Mouse (Mus musculus) kidney, postnatal 0 days (tissue): ENCODE measurements around the gene Por. TPM values are rescaled to one million over a fixed set of nuclear protein-coding genes. Genes with fewer than 3 reads are reported as not detected.

Source experiments
- ATAC-seq: fragments of 200-750 bp; cut with Nextera tagmentation; replicated peaks from 2 replicates; pipeline ENCODE4 v1.8.0; 2017; ENCODE audit warnings: low read depth, moderate number of reproducible peaks, moderate TSS enrichment, moderate library complexity; ENCODE audit not compliant: low FRiP score
- DNase-seq: peaks from one replicate; pipeline ENCODE4 v3.0.0-alpha.2; 2016; ENCODE audit warnings: low spot score
- H3K27ac ChIP-seq: fragments of 300-500 bp; sonication (generic); 2 replicates; pipeline ENCODE4 v1.5.1; 2014; ENCODE audit warnings: mild to moderate bottlenecking
- H3K27me3 ChIP-seq: fragments of 300-500 bp; sonication (generic); 2 replicates; pipeline ENCODE4 v1.6.1; 2014; ENCODE audit warnings: low read length, mixed read lengths; ENCODE audit not compliant: insufficient read depth
- H3K36me3 ChIP-seq: fragments of 300-500 bp; sonication (generic); 2 replicates; pipeline ENCODE4 v1.6.1; 2014; ENCODE audit warnings: low read length, mixed read lengths; ENCODE audit not compliant: insufficient read depth
- H3K4me1 ChIP-seq: fragments of 300-500 bp; sonication (generic); replicated peaks from 2 replicates; pipeline ENCODE4 v1.6.1; 2014; ENCODE audit warnings: antibody characterized with exemption, low read length, mixed read lengths; ENCODE audit not compliant: insufficient read depth
- H3K4me2 ChIP-seq: fragments of 300-500 bp; sonication (generic); 2 replicates; pipeline ENCODE4 v1.6.1; 2014; ENCODE audit warnings: mild to moderate bottlenecking, low read length, moderate library complexity, mixed read lengths
- H3K4me3 ChIP-seq: fragments of 300-500 bp; sonication (generic); replicated peaks from 2 replicates; pipeline ENCODE4 v1.5.1; 2014; ENCODE audit warnings: low read depth, low read length
- H3K9ac ChIP-seq: fragments of 300-500 bp; sonication (generic); 2 replicates; pipeline ENCODE4 v1.6.1; 2014; ENCODE audit warnings: low read depth, low read length
- H3K9me3 ChIP-seq: fragments of 300-500 bp; sonication (generic); replicated peaks from 2 replicates; pipeline ENCODE4 v1.6.1; 2016; ENCODE audit warnings: low read length, inconsistent platforms, mixed read lengths
- CTCF ChIP-seq: IDR thresholded peaks from 2 replicates; pipeline ENCODE4 v1.5.1; 2016; ENCODE audit warnings: antibody characterized with exemption, low read depth, mild to moderate bottlenecking, moderate library complexity
- WGBS: fragments of 180-500 bp; shearing (Covaris S2); extraction: QIAGEN DNeasy Blood & Tissue Kit; methylation state at CpG from one replicate; pipeline ENCODE4 v1.1.7; 2014; 5-methylcytosine and 5-hydroxymethylcytosine counted together
- polyA plus RNA-seq: library from polyadenylated mRNA; unstranded; fragments of >200 nt; fragmentation: Nextera tagmentation; extraction: Ambion mirVana; gene quantifications from 2 replicates; pipeline ENCODE4 v1.2.1, GENCODE M21; 2015

Por gene
- polyA plus RNA-seq, 1 experiment from 2014 or later, result 86.4 TPM

DNA sequence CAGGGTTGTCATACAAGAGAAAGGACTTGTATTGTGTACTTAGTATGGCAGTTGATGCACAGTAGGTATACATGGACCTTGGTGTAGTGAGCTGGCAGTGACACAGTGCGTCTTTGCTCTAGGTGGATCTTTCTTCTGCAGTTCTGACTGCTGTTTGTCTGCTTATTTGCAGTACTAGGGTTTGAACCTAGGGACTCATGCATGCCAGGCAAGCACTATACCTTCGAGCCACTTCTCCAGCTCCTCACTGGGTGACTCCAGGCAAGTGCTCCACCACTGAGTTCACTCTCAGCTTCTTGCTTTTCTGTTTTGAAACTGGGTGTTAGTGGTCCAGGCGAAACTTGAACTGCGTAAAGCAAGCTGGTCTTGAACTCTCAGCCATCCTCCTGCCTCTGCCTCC, 31.8 kb downstream of the Por start:
- H3K9me3 ChIP-seq, result no peaks in the 10 kb centered on the region
- H3K4me1 ChIP-seq, result no peaks in the 10 kb centered on the region
- no peaks in the 10 kb centered on the region for H3K36me3 ChIP-seq
- no peak overlapping the region for H3K4me2 ChIP-seq
- H3K4me3 ChIP-seq, result no peak overlapping the region
- WGBS, result 98% methylated on average over 4 of the region's 4 CpGs
- ATAC-seq (no peak), DNase-seq (no peak)
- no peak overlapping the region for H3K9ac ChIP-seq
- no peak for TF ChIP-seq CTCF
- no peaks in the 10 kb centered on the region for H3K27me3 ChIP-seq
- H3K27ac ChIP-seq, result no peak overlapping the region

DNA sequence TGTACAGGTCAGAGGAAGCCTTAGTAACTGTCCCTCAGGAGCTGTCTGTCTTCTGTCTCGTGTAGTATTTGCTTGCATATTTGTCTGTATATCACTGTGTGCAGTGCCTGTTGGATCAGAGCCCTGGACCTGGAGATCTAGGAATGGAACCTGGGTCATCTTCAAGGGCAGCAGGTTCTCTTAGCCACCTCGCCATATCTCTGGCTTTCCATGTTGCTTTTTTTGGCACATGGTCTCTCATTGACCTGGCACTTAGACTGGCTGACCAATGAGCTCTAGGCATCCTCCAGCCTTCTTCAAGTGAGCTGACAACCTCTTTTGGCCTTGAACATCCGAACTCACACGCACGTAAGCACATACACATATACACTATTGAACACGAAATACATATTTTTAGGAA, 32.4 kb downstream of the Por start:
- Histone ChIP-seq H3K4me2 (no peak overlapping the region), H3K27me3 (no peaks in the 10 kb centered on the region), H3K9ac (no peak overlapping the region), H3K9me3 (no peaks in the 10 kb centered on the region), H3K4me1 (no peaks in the 10 kb centered on the region), H3K27ac (no peak overlapping the region), H3K4me3 (no peak overlapping the region), H3K36me3 (0 out of 2 replicates have a peak, but pooled peaks cover 6% of the 10 kb centered on the region)
- DNase-seq (no peak), ATAC-seq (no peak)
- WGBS, result 90% methylated on average over 6 of the region's 6 CpGs
- TF ChIP-seq CTCF, result no peak

DNA sequence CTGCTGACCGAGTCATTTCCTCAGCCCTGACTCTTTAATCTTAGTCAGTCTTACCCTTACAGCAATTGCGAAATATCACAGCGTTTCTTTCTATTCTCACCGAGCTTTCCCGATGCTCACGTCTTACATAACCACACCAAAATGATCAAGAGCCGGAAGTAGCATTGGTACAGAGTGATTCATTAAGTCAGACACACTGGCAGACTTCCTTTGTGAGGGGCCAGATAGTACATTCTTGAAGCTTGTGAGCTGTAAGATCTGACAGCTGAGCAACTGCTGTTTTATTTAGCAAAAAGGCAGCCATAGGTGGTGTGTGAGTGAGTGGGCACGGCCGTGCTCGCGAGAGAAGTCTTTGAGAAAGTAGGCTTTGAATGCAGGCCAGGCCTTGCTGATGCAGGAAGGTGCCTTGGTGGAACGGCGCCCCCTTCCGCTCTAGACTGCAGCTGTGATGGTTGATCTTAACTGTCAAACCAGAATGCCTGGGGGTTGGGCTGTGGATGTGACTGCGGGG, 32.9 kb downstream of the Por start:
- H3K4me2 ChIP-seq, result no peak overlapping the region
- ATAC-seq (no peak), DNase-seq (no peak)
- H3K9ac ChIP-seq, result no peak overlapping the region
- H3K36me3 ChIP-seq, result 0 out of 2 replicates have a peak, but pooled peaks cover 8% of the 10 kb centered on the region
- peak; percentile 14; the same call in 1 of the 2 replicates for TF ChIP-seq CTCF
- WGBS, result 73% methylated on average over 15 of the region's 15 CpGs
- no peaks in the 10 kb centered on the region for H3K4me1 ChIP-seq
- no peak overlapping the region for H3K4me3 ChIP-seq
- H3K27me3 ChIP-seq, result no peaks in the 10 kb centered on the region
- no peaks in the 10 kb centered on the region for H3K9me3 ChIP-seq
- no peak overlapping the region for H3K27ac ChIP-seq

GRCm38 (mm10) chr5:135703431-135703830, 33.6 kb downstream of the Por start:
- WGBS, result 91% methylated on average over 7 of the region's 7 CpGs
- TF ChIP-seq CTCF, result no peak
- ATAC-seq (no peak), DNase-seq (no peak)
- H3K27ac ChIP-seq, result no peak overlapping the region
- no peaks in the 10 kb centered on the region for H3K27me3 ChIP-seq
- H3K36me3 ChIP-seq, result 0 out of 2 replicates have a peak, but pooled peaks cover 8% of the 10 kb centered on the region
- no peak overlapping the region for H3K4me3 ChIP-seq
- no peaks in the 10 kb centered on the region for H3K9me3 ChIP-seq
- H3K9ac ChIP-seq, result no peak overlapping the region
- no peak overlapping the region for H3K4me2 ChIP-seq
- no peaks in the 10 kb centered on the region for H3K4me1 ChIP-seq

GRCm38 (mm10) chr5:135705383-135705782, 35.5 kb downstream of the Por start:
- no peak for ATAC-seq
- DNase-seq, result no peak
- no peak overlapping the region for H3K27ac ChIP-seq
- H3K9ac ChIP-seq, result no peak overlapping the region
- no peak for TF ChIP-seq CTCF
- no peaks in the 10 kb centered on the region for H3K9me3 ChIP-seq
- H3K4me2 ChIP-seq, result no peak overlapping the region
- H3K4me3 ChIP-seq, result no peak overlapping the region
- H3K27me3 ChIP-seq, result no peaks in the 10 kb centered on the region
- H3K4me1 ChIP-seq, result no peaks in the 10 kb centered on the region
- 91% methylated on average over 4 of the region's 4 CpGs for WGBS
- 0 out of 2 replicates have a peak, but pooled peaks cover 8% of the 10 kb centered on the region for H3K36me3 ChIP-seq

DNA sequence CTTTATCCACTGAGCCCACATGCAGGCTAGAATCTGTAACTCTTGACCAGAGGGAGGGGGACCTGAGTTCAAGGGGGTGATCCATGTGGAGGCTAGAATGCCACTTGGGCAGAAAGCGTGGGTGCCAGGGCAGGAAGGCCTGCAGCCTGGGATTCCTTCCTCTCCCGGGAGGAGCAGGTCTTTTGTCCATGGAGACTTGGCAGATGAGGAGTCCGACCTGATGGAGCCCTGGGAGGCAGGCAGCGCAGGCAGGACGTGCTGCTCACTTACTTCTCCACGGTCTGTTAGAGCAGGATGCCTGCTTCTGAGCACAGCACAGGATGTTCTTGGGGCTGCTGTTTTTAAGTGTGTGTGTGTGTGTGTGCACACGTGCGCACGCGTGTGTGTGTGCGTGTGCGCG, 37.2 kb downstream of the Por start:
- WGBS, result 86% methylated on average over 13 of the region's 13 CpGs
- Histone ChIP-seq H3K9me3 (no peaks in the 10 kb centered on the region), H3K36me3 (0 out of 2 replicates have a peak, but pooled peaks cover 8% of the 10 kb centered on the region), H3K4me1 (no peaks in the 10 kb centered on the region; the same call in 1 of the 2 replicates), H3K27ac (no peak overlapping the region), H3K4me3 (no peak overlapping the region), H3K9ac (no peak overlapping the region), H3K4me2 (no peak overlapping the region), H3K27me3 (no peaks in the 10 kb centered on the region)
- ATAC-seq (no peak), DNase-seq (no peak)
- TF ChIP-seq CTCF, result no peak

- no peak for TF ChIP-seq CTCF
- ATAC-seq (no peak), DNase-seq (no peak)
- no peak overlapping the region for H3K4me3 ChIP-seq
- H3K27ac ChIP-seq, result no peak overlapping the region
- H3K36me3 ChIP-seq, result 0 out of 2 replicates have a peak, but pooled peaks cover 8% of the 10 kb centered on the region
- no peak overlapping the region for H3K9ac ChIP-seq
- 53% methylated on average over 1 of the region's 1 CpGs for WGBS
- no peaks in the 10 kb centered on the region; the same call in 1 of the 2 replicates for H3K4me1 ChIP-seq
- no peaks in the 10 kb centered on the region for H3K27me3 ChIP-seq
- H3K4me2 ChIP-seq, result no peak overlapping the region
- H3K9me3 ChIP-seq, result no peaks in the 10 kb centered on the region
These were observed 38.0 kb downstream of the Por start for GRCm38 (mm10) chr5:135707855-135708254.
